11 mouse cellular contexts compared by ENCODE assay signal in the genomic region with DNA sequence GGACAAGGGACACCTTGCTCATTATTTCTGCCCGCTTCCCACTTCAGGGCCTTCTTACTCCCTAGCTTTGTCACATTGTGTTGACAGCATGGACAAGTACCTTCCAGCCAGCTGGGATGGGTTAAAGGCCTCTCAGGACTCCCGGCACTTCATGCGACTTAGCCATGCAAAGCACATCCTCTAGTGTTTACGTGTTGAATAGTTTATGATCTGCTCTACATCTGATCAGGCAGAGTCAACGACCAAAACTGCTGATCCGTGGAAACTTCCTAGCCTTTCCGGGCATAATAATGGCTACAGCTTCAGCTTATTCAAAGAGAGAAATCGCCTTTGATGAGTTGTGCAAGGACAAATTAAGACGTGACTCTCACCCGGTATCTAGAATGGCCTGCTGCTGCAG.
"Had no signal": no experiment of that assay in that cellular context is flagged by ENCODE, and none has a peak within 500 bp of the region (broad histone marks: within the 10 kb centered on the region; RNA-seq: fewer than 3 reads in every experiment).

No protein-coding gene starts in this region.

- H3K9me3 ChIP-seq: limb, embryonic 13.5 days; midbrain, embryonic 12.5 days had no signal

- H3K27ac ChIP-seq: limb, embryonic 13.5 days; liver, embryonic 14.5 days; midbrain, embryonic 12.5 days; stomach, postnatal 0 days had no signal

- DNase-seq: kidney, adult 9 months; left cerebral cortex, postnatal 4 days; lung, adult 18-20 months; lung, postnatal 4 days; thymus, postnatal 4 days had no signal

- H3K36me3 ChIP-seq: limb, embryonic 13.5 days; midbrain, embryonic 12.5 days had no signal

- ATAC-seq: intestine, embryonic 16.5 days; lung, postnatal 0 days had no signal

- H3K4me3 ChIP-seq: limb, embryonic 13.5 days; midbrain, embryonic 12.5 days had no signal

- H3K27me3 ChIP-seq: limb, embryonic 13.5 days; midbrain, embryonic 12.5 days had no signal

- H3K4me2 ChIP-seq: limb, embryonic 13.5 days; midbrain, embryonic 12.5 days had no signal

- H3K9ac ChIP-seq: limb, embryonic 13.5 days; liver, embryonic 14.5 days; midbrain, embryonic 12.5 days had no signal
